In the genomic region with DNA sequence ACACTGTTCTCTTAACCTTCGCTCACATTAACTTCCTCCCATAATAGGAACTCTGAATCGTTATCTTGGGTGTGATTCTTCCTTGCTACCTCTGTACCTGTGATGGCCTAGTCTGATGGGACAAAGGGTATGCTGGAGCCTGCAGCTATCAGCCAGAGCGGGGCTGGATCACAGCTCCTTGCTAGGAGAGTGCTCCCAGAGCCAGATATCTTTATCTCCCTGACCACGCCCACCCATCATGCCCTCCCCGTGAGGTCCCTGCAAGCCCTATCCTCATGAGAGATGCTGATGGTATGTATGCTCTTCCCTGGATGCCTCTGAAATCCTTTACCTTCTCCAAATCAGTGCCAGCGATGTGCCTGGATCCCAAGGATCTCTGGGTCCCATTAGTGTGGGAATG, we compare ENCODE assay signal across 20 mouse cellular contexts. TPM values are rescaled to one million over a fixed set of nuclear protein-coding genes. Genes with fewer than 3 reads are reported as not detected.
DNase-seq lines count a peak whose midpoint lies in the region; ATAC-seq and TF ChIP-seq lines count a peak whose summit lies in the region.
"Had no signal": no experiment of that assay in that cellular context is flagged by ENCODE, and none has a peak within 500 bp of the region (broad histone marks: within the 10 kb centered on the region; RNA-seq: fewer than 3 reads in every experiment).

No protein-coding gene starts in this region.

- no peak overlapping the region for H3K9ac ChIP-seq in heart, adult 2 months (ENCODE audit: low read depth, low read length)
- H3K9ac ChIP-seq in liver, embryonic 11.5 days (ENCODE audit: low read depth, low read length): no peak overlapping the region
- H3K9ac ChIP-seq in forebrain, embryonic 15.5 days (replicated peaks): no peak overlapping the region
- H3K9ac ChIP-seq: embryonic facial prominence, embryonic 13.5 days; midbrain, embryonic 12.5 days had no signal

- WGBS in heart, adult 2 months: 65% methylated on average over 6 of the region's 6 CpGs
- 43% methylated on average over 6 of the region's 6 CpGs for WGBS in liver, embryonic 11.5 days
- 79% methylated on average over 6 of the region's 6 CpGs for WGBS in forebrain, embryonic 15.5 days

- H3K4me1 ChIP-seq in heart, adult 2 months (ENCODE audit: control insufficient read depth, insufficient read depth, low read length): peaks cover 14% of the 10 kb centered on the region
- peaks cover 18% of the 10 kb centered on the region for H3K4me1 ChIP-seq in liver, embryonic 11.5 days (replicated peaks; ENCODE audit: control insufficient read depth, insufficient read depth, low read length)
- H3K4me1 ChIP-seq in forebrain, embryonic 15.5 days: no peaks in the 10 kb centered on the region
- H3K4me1 ChIP-seq: embryonic facial prominence, embryonic 13.5 days; midbrain, embryonic 12.5 days had no signal

- no peaks in the 10 kb centered on the region for H3K9me3 ChIP-seq in liver, embryonic 11.5 days (ENCODE audit: control insufficient read depth, low read length)
- no peaks in the 10 kb centered on the region for H3K9me3 ChIP-seq in forebrain, embryonic 15.5 days
- H3K9me3 ChIP-seq: embryonic facial prominence, embryonic 13.5 days; heart, embryonic 10.5 days; limb, embryonic 10.5 days; midbrain, embryonic 12.5 days had no signal

- peak; percentile 88 for ATAC-seq in liver, embryonic 11.5 days (replicated peaks; ENCODE audit: low FRiP score)
- peak; percentile 67 for ATAC-seq in megakaryocyte-erythroid progenitor cell, adult 5-6 weeks (replicated peaks; ENCODE audit: low FRiP score, low TSS enrichment, poor library complexity, severe bottlenecking)
- ATAC-seq in forebrain, embryonic 15.5 days (replicated peaks): no peak
- ATAC-seq: hindbrain, postnatal 0 days had no signal

- DNase-seq in heart, adult 2 months: no peak
- DNase-seq in heart, postnatal 36 days: no peak
- peak; percentile 61 for DNase-seq in c-Kit-negative CD71-positive TER-119-positive erythroid progenitor cells, embryonic 14.5 days (ENCODE audit: low read depth, low spot score)
- DNase-seq in liver, embryonic 11.5 days (ENCODE audit: low spot score): no peak
- no peak for DNase-seq in left cerebral cortex, postnatal 14 days (ENCODE audit: low spot score in 2 of 2)
- DNase-seq: adrenal gland, postnatal 10 days; cerebellum, adult 9-11 months; gastrocnemius, postnatal 25 days; kidney, adult 9 months; lung, adult 2 months; lung, postnatal 4 days; right cerebral cortex, postnatal 4 days; thymus, postnatal 14 days had no signal

- TF ChIP-seq CTCF in heart, adult 2 months (IDR thresholded peaks at IDR 0.05): no peak

- TF ChIP-seq EP300 in heart, adult 2 months (IDR thresholded peaks at IDR 0.05; ENCODE audit: insufficient read depth, low read depth, low read length): no peak

- peaks cover 2% of the 10 kb centered on the region for H3K36me3 ChIP-seq in heart, adult 2 months (ENCODE audit: control insufficient read depth, insufficient read depth, low read length)
- H3K36me3 ChIP-seq in liver, embryonic 11.5 days (ENCODE audit: control insufficient read depth, insufficient read depth, low read length): 0 out of 2 replicates have a peak, but pooled peaks cover 4% of the 10 kb centered on the region
- H3K36me3 ChIP-seq in forebrain, embryonic 15.5 days: no peaks in the 10 kb centered on the region

- no peak overlapping the region for H3K4me3 ChIP-seq in heart, adult 2 months
- no peak overlapping the region for H3K4me3 ChIP-seq in liver, embryonic 11.5 days (ENCODE audit: low read depth, low read length)
- no peak overlapping the region for H3K4me3 ChIP-seq in forebrain, embryonic 15.5 days
- H3K4me3 ChIP-seq: embryonic facial prominence, embryonic 13.5 days; heart, embryonic 10.5 days; limb, embryonic 10.5 days; midbrain, embryonic 12.5 days had no signal

- intact Hi-C loops in heart, adult 2 months (cut with DNase I): no loop called here
- intact Hi-C loops in heart, postnatal 36 days (cut with DNase I): no loop called here
- intact Hi-C loops in left cerebral cortex, postnatal 14 days (cut with DNase I): no loop called here

- no peak overlapping the region for H3K4me2 ChIP-seq in liver, embryonic 11.5 days
- no peak overlapping the region for H3K4me2 ChIP-seq in forebrain, embryonic 15.5 days (replicated peaks)
- H3K4me2 ChIP-seq: embryonic facial prominence, embryonic 13.5 days; midbrain, embryonic 12.5 days had no signal

- peak overlapping the region; percentile 86 for H3K27ac ChIP-seq in heart, adult 2 months
- no peak overlapping the region for H3K27ac ChIP-seq in liver, embryonic 11.5 days (ENCODE audit: low read depth, low read length)
- no peak overlapping the region for H3K27ac ChIP-seq in forebrain, embryonic 15.5 days (replicated peaks)
- H3K27ac ChIP-seq: embryonic facial prominence, embryonic 13.5 days; heart, embryonic 10.5 days; hindbrain, postnatal 0 days; limb, embryonic 10.5 days; midbrain, embryonic 12.5 days had no signal

- no peaks in the 10 kb centered on the region for H3K79me2 ChIP-seq in heart, adult 2 months (replicated peaks; ENCODE audit: control insufficient read depth, insufficient read depth, low read length)

- H3K27me3 ChIP-seq in heart, adult 2 months (ENCODE audit: control insufficient read depth, insufficient read depth, low read length): no peaks in the 10 kb centered on the region
- no peaks in the 10 kb centered on the region for H3K27me3 ChIP-seq in liver, embryonic 11.5 days (replicated peaks; ENCODE audit: control insufficient read depth, insufficient read depth, low read length)
- no peaks in the 10 kb centered on the region for H3K27me3 ChIP-seq in forebrain, embryonic 15.5 days
- H3K27me3 ChIP-seq: embryonic facial prominence, embryonic 13.5 days; midbrain, embryonic 12.5 days had no signal

- TF ChIP-seq POLR2A in heart, adult 2 months (IDR thresholded peaks at IDR 0.05; ENCODE audit: insufficient read depth, low read depth, low read length): no peak

RNA-seq across cellular contexts. Expression of gene Max, which starts 31.8 kb away (rescaled TPM):
- total RNA-seq in heart, adult 2 months (2021): 10 to 100 TPM; 65.6 to 76.2 TPM
- 27.0 and 38.5 TPM in 2 replicates for polyA plus RNA-seq in heart, adult 2 months (2012; rRNA removed)
- 10 to 100 TPM; 67.7 to 68.0 TPM for total RNA-seq in heart, postnatal 36 days (2021)
- 17.8 and 21.9 TPM in 2 replicates for polyA plus RNA-seq in liver, embryonic 11.5 days (2014; fragmentation: Nextera tagmentation; extraction: Ambion mirVana)
- total RNA-seq in megakaryocyte-erythroid progenitor cell, adult 5-6 weeks (2014; fragmentation: Nextera tagmentation): 108 and 111 TPM in 2 replicates
- 91.3 and 139 TPM in 2 replicates for total RNA-seq in megakaryocyte-erythroid progenitor cell, adult 5-6 weeks (2017)
- polyA plus RNA-seq in forebrain, embryonic 15.5 days (2015; fragmentation: Nextera tagmentation; extraction: Ambion mirVana): 19.4 and 21.1 TPM in 2 replicates
- total RNA-seq in left cerebral cortex, postnatal 14 days (2021): 10 to 100 TPM; 81.5 to 84.4 TPM
